Mouse (Mus musculus) cerebellum, adult 2 months (tissue): Measurements from ENCODE around the gene 5330417H12Rik. TPM values are rescaled to one million over a fixed set of nuclear protein-coding genes. Genes with fewer than 3 reads are reported as not detected.

Experiments
- DNase-seq, 2 experiments: peaks; one replicate each; pipeline ENCODE4 v3.0.0; 2021
- H3K27ac ChIP-seq: fragments of 200-500 bp; 2 replicates; pipeline ENCODE4 v1.5.1; 2012; ENCODE audit warnings: low read length, control low read depth, inconsistent platforms; ENCODE audit not compliant: insufficient read depth
- H3K27me3 ChIP-seq: fragments of 200-500 bp; 2 replicates; pipeline ENCODE4 v1.6.1; 2012; ENCODE audit warnings: inconsistent platforms, mild to moderate bottlenecking, low read length, moderate library complexity; ENCODE audit not compliant: control insufficient read depth, insufficient read depth
- H3K4me1 ChIP-seq: fragments of 200-500 bp; 2 replicates; pipeline ENCODE4 v1.6.1; 2011; ENCODE audit warnings: low read length; ENCODE audit not compliant: control insufficient read depth, insufficient read depth
- H3K4me3 ChIP-seq: fragments of 200-500 bp; replicated peaks from 2 replicates; pipeline ENCODE3; 2011; ENCODE audit warnings: mild to moderate bottlenecking, low read depth, low read length, control low read depth; ENCODE audit not compliant: insufficient read depth
- CTCF ChIP-seq: fragments of 200-500 bp; IDR thresholded peaks from 2 replicates; pipeline ENCODE4 v1.5.1; 2011; ENCODE audit warnings: low read depth, mild to moderate bottlenecking, control low read depth, low read length, moderate library complexity, borderline replicate concordance; ENCODE audit not compliant: insufficient read depth
- POLR2A ChIP-seq: fragments of 200-500 bp; IDR thresholded peaks from 2 replicates; pipeline ENCODE4 v1.6.1; 2011; ENCODE audit warnings: low read length, control low read depth, borderline replicate concordance; ENCODE audit not compliant: insufficient read depth
- WGBS: fragments of 180-500 bp; shearing (Covaris S2); methylation state at CpG from one replicate; pipeline ENCODE4 v1.1.7; 2018; 5-methylcytosine and 5-hydroxymethylcytosine counted together
- polyA plus RNA-seq: library from polyadenylated mRNA; depleted of rRNA; stranded (reverse); fragments of >200 nt; gene quantifications from 2 replicates; pipeline ENCODE4 v1.2.3, GENCODE M21; 2012

5330417H12Rik gene
- polyA plus RNA-seq, 1 experiment: not detected

GRCm38 (mm10) chr7:107619225-107619624, 5.7 kb downstream of the 5330417H12Rik start:
- 58% methylated on average over 4 of the region's 4 CpGs for whole genome bisulfite sequencing
- Histone ChIP-seq H3K4me3 (no peak overlapping the region), H3K27ac (no peak overlapping the region), H3K4me1 (no peaks in the 10 kb centered on the region), H3K27me3 (no peaks in the 10 kb centered on the region)
- no peak for TF ChIP-seq CTCF
- no peak for TF ChIP-seq POLR2A
- no peak for DNase-seq

- 33% methylated on average over 11 of the region's 11 CpGs for WGBS
- Histone ChIP-seq H3K27ac (no peak overlapping the region), H3K27me3 (no peaks in the 10 kb centered on the region), H3K4me3 (no peak overlapping the region), H3K4me1 (no peaks in the 10 kb centered on the region)
- no peak for DNase-seq
- TF ChIP-seq CTCF: no peak
- no peak for TF ChIP-seq POLR2A
These were observed 6.7 kb downstream of the 5330417H12Rik start for GRCm38 (mm10) chr7:107618028-107618992.

- TF ChIP-seq CTCF (no peak), POLR2A (no peak)
- H3K4me1 ChIP-seq: no peaks in the 10 kb centered on the region
- 87% methylated on average over 5 of the region's 5 CpGs for WGBS
- H3K4me3 ChIP-seq: no peak overlapping the region
- no peaks in the 10 kb centered on the region for H3K27me3 ChIP-seq
- no peak for DNase-seq
- no peak overlapping the region for H3K27ac ChIP-seq
These were observed 14.1 kb downstream of the 5330417H12Rik start for GRCm38 (mm10) chr7:107610880-107611279.

- DNase-seq: no peak
- H3K4me1 ChIP-seq: no peaks in the 10 kb centered on the region
- no peak overlapping the region for H3K4me3 ChIP-seq
- no peak overlapping the region for H3K27ac ChIP-seq
- H3K27me3 ChIP-seq: no peaks in the 10 kb centered on the region
- no peak for TF ChIP-seq POLR2A
- no peak for TF ChIP-seq CTCF
- 90% methylated on average over 2 of the region's 2 CpGs for WGBS
These were observed 15.2 kb downstream of the 5330417H12Rik start for GRCm38 (mm10) chr7:107609622-107610255.

GRCm38 (mm10) chr7:107607766-107608165, 17.2 kb downstream of the 5330417H12Rik start:
- no peaks in the 10 kb centered on the region for H3K4me1 ChIP-seq
- no peak for TF ChIP-seq POLR2A

GRCm38 (mm10) chr7:107602913-107603312, 22.0 kb downstream of the 5330417H12Rik start:
- no peaks in the 10 kb centered on the region for H3K27me3 ChIP-seq
- H3K27ac ChIP-seq: no peak overlapping the region
- no peak overlapping the region for H3K4me3 ChIP-seq
- no peak for DNase-seq
- TF ChIP-seq CTCF: no peak
- no peak for TF ChIP-seq POLR2A
- H3K4me1 ChIP-seq: no peaks in the 10 kb centered on the region
- 21% methylated on average over 6 of the region's 6 CpGs for WGBS

More at GRCm38 (mm10) chr7:107607766-107608165, 17.2 kb downstream of the 5330417H12Rik start:
- WGBS: 98% methylated on average over 1 of the region's 1 CpGs
- H3K4me3 ChIP-seq: no peak overlapping the region
- H3K27me3 ChIP-seq: no peaks in the 10 kb centered on the region
- H3K27ac ChIP-seq: no peak overlapping the region
- no peak for DNase-seq

- Histone ChIP-seq H3K4me3 (no peak overlapping the region), H3K4me1 (no peaks in the 10 kb centered on the region), H3K27ac (no peak overlapping the region), H3K27me3 (no peaks in the 10 kb centered on the region)
- WGBS: 78% methylated on average over 4 of the region's 4 CpGs
- DNase-seq: no peak
- no peak for TF ChIP-seq POLR2A
- no peak for TF ChIP-seq CTCF
These were observed 22.5 kb downstream of the 5330417H12Rik start for GRCm38 (mm10) chr7:107602505-107602904.

- no peak overlapping the region for H3K27ac ChIP-seq
- TF ChIP-seq POLR2A (no peak), CTCF (no peak)
- no peaks in the 10 kb centered on the region for H3K27me3 ChIP-seq
- no peak for DNase-seq
- 67% methylated on average over 5 of the region's 5 CpGs for WGBS
- no peak overlapping the region for H3K4me3 ChIP-seq
- no peaks in the 10 kb centered on the region for H3K4me1 ChIP-seq
These were observed 24.3 kb downstream of the 5330417H12Rik start for GRCm38 (mm10) chr7:107600651-107601050.
